Mouse (Mus musculus): ENCODE data around the gene Rnf222.
"Not testable (repeated sequence)": the region's sequence is repeated elsewhere in the genome, so short reads cannot be mapped to it uniquely, and the experiment has no call there.

Rnf222 gene

GRCm38 (mm10) chr11:68908846-68909503 lies 20.6 kb downstream of the Rnf222 start:
- no peak for DNase-seq (ENCODE audit: low spot score in 2 of 2)

GRCm38 (mm10) chr11:68911531-68912177 lies 23.3 kb downstream of the Rnf222 start:
- no peak for DNase-seq (ENCODE audit: low spot score in 2 of 2)

- DNase-seq (ENCODE audit: low spot score in 2 of 2), result no peak
Measured at GRCm38 (mm10) chr11:68914566-68914965, 26.2 kb downstream of the Rnf222 start.

- DNase-seq (ENCODE audit: low spot score in 2 of 2), result no peak
Measured at GRCm38 (mm10) chr11:68923191-68923590, 34.8 kb downstream of the Rnf222 start.

GRCm38 (mm10) chr11:68924749-68925148 lies 36.4 kb downstream of the Rnf222 start:
- DNase-seq (ENCODE audit: low spot score in 2 of 2), result no peak

GRCm38 (mm10) chr11:68926981-68927380 lies 38.6 kb downstream of the Rnf222 start, which contains the start of gene Odf4:
Gene Odf4 (minus strand): TSS chr11:68927081.
- DNase-seq (ENCODE audit: low spot score in 2 of 2), result no peak

- no peak for DNase-seq (ENCODE audit: low spot score in 2 of 2)
Measured at GRCm38 (mm10) chr11:68929947-68930346, 41.6 kb downstream of the Rnf222 start.

- DNase-seq (ENCODE audit: low spot score in 2 of 2), result no peak
Measured at GRCm38 (mm10) chr11:68933885-68934507, 45.6 kb downstream of the Rnf222 start.

GRCm38 (mm10) chr11:68936951-68937350 lies 48.6 kb downstream of the Rnf222 start:
- DNase-seq (ENCODE audit: low spot score in 2 of 2), result not testable (repeated sequence)

GRCm38 (mm10) chr11:68939451-68940304 lies 51.3 kb downstream of the Rnf222 start:
- DNase-seq (ENCODE audit: low spot score in 2 of 2), result peak; percentile 36 to 77

- no peak for DNase-seq (ENCODE audit: low spot score in 2 of 2)
Measured at GRCm38 (mm10) chr11:68940516-68940915, 52.2 kb downstream of the Rnf222 start.

GRCm38 (mm10) chr11:68942731-68943130 lies 54.4 kb downstream of the Rnf222 start:
- DNase-seq (ENCODE audit: low spot score in 2 of 2), result no peak

- DNase-seq (ENCODE audit: low spot score in 2 of 2), result no peak
Measured at GRCm38 (mm10) chr11:68945245-68945644, 56.9 kb downstream of the Rnf222 start.

All from spleen, postnatal 10 days (tissue).